Mouse (Mus musculus) bone marrow, adult 2 months (tissue): Measurements from ENCODE around the gene Nxpe5.

Experiments used
- CTCF ChIP-seq: fragments of 200-500 bp; IDR thresholded peaks from 2 replicates; pipeline ENCODE4 v1.5.1; 2011; ENCODE audit warnings: low read length, control low read depth; ENCODE audit not compliant: control insufficient read depth, insufficient read depth
- POLR2A ChIP-seq: fragments of 200-500 bp; IDR thresholded peaks from 2 replicates; pipeline ENCODE4 v1.6.1; 2011; ENCODE audit warnings: low read depth, mild to moderate bottlenecking, control low read depth, low read length, borderline replicate concordance; ENCODE audit not compliant: control insufficient read depth

GRCm38 (mm10) chr5:138283540-138283939 is 57.8 kb downstream of the Nxpe5 start:
- no peak for TF ChIP-seq POLR2A
- no peak for TF ChIP-seq CTCF
